Mouse (Mus musculus): Measurements from ENCODE around the gene Tril. TPM values are rescaled to one million over a fixed set of nuclear protein-coding genes. Genes with fewer than 3 reads are reported as not detected.
A peak's percentile ranks its signal among the peaks of the same experiment; 100 is the strongest.

The Tril gene
- 2.4 TPM in 2 replicates for total RNA-seq (2012; rRNA removed)

DNA sequence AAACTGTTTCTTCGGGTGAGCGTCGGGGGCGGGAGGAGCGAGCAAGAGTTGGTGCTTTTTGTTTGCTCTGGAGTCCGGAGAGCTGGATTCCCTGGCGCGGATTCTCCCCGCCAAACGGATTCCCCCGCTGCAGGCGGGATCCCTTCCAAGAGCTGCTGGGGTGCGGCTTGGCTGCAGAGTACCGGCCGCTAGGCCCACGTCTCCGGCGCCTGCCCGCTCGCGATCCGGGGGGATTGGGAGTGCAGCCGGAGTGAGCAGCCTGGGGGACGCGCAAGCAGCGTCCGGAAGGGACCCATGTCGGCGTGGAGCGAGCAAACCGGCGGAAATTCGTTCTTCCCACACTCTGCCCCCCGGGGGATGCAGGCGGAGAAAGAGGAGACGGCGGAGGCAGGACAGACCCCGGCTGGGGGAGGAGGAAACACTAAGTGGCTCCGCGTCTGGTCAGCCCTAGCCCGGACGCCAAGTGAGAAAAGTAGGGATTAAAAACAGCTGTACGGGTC, at the start of gene Tril:
Gene Tril (minus strand): TSS at position 345 of the 500 bp plus-strand sequence.
- no peak within 1 kb of the TSS for H3K27ac ChIP-seq (ENCODE audit: insufficient read depth, low read depth, low read length, poor library complexity, severe bottlenecking)
- H3K9me3 ChIP-seq (ENCODE audit: control insufficient read depth, insufficient read depth, low read depth, low read length): no peaks in the 10 kb centered on the region
- peak within 1 kb of the TSS; percentile 39; the same call in 1 of the 2 replicates for H3K9ac ChIP-seq (ENCODE audit: insufficient read depth, low read depth, low read length, poor library complexity, severe bottlenecking)
- no peak for DNase-seq (ENCODE audit: low read depth, low spot score)
- peaks cover 0 to 2% of the 10 kb centered on the region in 2 experiments; a peak in 1 of 4 replicates for H3K4me1 ChIP-seq (ENCODE audit: control insufficient read depth in 2 of 2, insufficient read depth in 2 of 2, low read length in 2 of 2, poor library complexity in 1 of 2)
- in situ Hi-C loops (cut with MboI; ENCODE audit: low sequenced_read_pairs in 2 of 2, unreplicated experiment in 2 of 2): no loop called here
- peak within 1 kb of the TSS; percentile 40 to 59 for H3K4me3 ChIP-seq (ENCODE audit: insufficient read depth in 1 of 2, low read depth in 1 of 2, low read length in 2 of 2, poor library complexity in 1 of 2, severe bottlenecking in 1 of 2)
- TF ChIP-seq CHD2 (IDR thresholded peaks at IDR 0.05; ENCODE audit: low read depth, low read length) (no peak), HCFC1 (IDR thresholded peaks at IDR 0.05; ENCODE audit: borderline replicate concordance, insufficient read depth, low read length) (no peak), ZNF384 (IDR thresholded peaks at IDR 0.05; ENCODE audit: low read depth, low read length) (no peak), MAFK (IDR thresholded peaks at IDR 0.05; ENCODE audit: insufficient read depth, low read depth, low read length) (no peak), ZC3H11A (IDR thresholded peaks at IDR 0.05; ENCODE audit: borderline replicate concordance, low read depth, low read length) (no peak)
- no peaks in the 10 kb centered on the region for H3K36me3 ChIP-seq (ENCODE audit: control insufficient read depth, insufficient read depth, low read length, poor library complexity, severe bottlenecking)

DNA sequence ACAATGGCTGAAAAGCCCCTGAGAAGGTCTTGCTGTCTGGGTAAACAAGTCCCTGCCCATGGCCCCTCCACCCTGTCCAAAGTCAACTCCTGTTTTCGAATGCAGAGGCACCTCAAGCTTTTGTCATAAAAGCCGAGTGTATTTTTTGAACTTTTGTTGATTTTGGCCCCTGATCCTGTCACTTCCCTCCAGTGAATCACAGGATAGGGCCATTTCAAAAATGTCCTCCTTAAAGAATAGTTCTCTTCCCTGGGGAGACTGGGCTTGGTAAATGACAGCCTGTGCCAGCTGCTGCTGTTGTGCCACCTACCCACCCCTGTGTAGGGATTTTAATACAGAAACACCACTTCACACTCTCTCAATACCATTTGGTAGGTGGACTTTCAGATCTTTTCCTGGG, 42.4 kb upstream of the Tril start:
- H3K4me3 ChIP-seq (ENCODE audit: insufficient read depth in 1 of 2, low read depth in 1 of 2, low read length in 2 of 2, poor library complexity in 1 of 2, severe bottlenecking in 1 of 2): no peak overlapping the region
- no peak overlapping the region for H3K27ac ChIP-seq (ENCODE audit: insufficient read depth, low read depth, low read length, poor library complexity, severe bottlenecking)
- in situ Hi-C loops (cut with MboI; ENCODE audit: low sequenced_read_pairs in 2 of 2, unreplicated experiment in 2 of 2): no loop called here
- TF ChIP-seq HCFC1 (IDR thresholded peaks at IDR 0.05; ENCODE audit: borderline replicate concordance, insufficient read depth, low read length) (no peak), ZC3H11A (IDR thresholded peaks at IDR 0.05; ENCODE audit: borderline replicate concordance, low read depth, low read length) (no peak), MAFK (IDR thresholded peaks at IDR 0.05; ENCODE audit: insufficient read depth, low read depth, low read length) (no peak), ZNF384 (IDR thresholded peaks at IDR 0.05; ENCODE audit: low read depth, low read length) (no peak), CHD2 (IDR thresholded peaks at IDR 0.05; ENCODE audit: low read depth, low read length) (no peak)
- H3K9me3 ChIP-seq (ENCODE audit: control insufficient read depth, insufficient read depth, low read depth, low read length): no peaks in the 10 kb centered on the region
- no peaks in the 10 kb centered on the region for H3K36me3 ChIP-seq (ENCODE audit: control insufficient read depth, insufficient read depth, low read length, poor library complexity, severe bottlenecking)
- no peak for DNase-seq (ENCODE audit: low read depth, low spot score)
- no peaks in the 10 kb centered on the region for H3K4me1 ChIP-seq (ENCODE audit: control insufficient read depth in 2 of 2, insufficient read depth in 2 of 2, low read length in 2 of 2, poor library complexity in 1 of 2)
- no peak overlapping the region for H3K9ac ChIP-seq (ENCODE audit: insufficient read depth, low read depth, low read length, poor library complexity, severe bottlenecking)

DNA sequence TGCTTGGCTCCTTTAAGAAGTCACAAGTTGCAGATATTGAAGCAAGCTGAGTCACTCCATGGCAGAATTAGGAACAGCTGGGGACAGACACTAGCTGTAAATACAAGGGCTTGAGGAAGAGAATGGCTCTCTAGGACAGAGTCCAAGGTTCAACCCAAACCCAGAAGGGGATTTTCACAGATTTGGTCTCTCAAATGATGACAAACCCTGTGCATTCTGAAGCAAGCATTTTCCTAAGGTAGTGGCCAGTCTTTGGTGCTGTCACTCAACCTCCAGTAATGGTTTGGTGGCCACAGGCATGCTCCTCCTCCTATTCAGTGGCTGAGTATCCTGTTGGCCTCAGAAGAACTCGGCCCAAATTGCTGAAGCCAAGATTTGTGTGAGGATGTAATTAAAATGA, 38.5 kb upstream of the Tril start:
- TF ChIP-seq ZC3H11A (IDR thresholded peaks at IDR 0.05; ENCODE audit: borderline replicate concordance, low read depth, low read length): no peak
- TF ChIP-seq MAFK (IDR thresholded peaks at IDR 0.05; ENCODE audit: insufficient read depth, low read depth, low read length): no peak
- no peak for TF ChIP-seq CHD2 (IDR thresholded peaks at IDR 0.05; ENCODE audit: low read depth, low read length)
- TF ChIP-seq HCFC1 (IDR thresholded peaks at IDR 0.05; ENCODE audit: borderline replicate concordance, insufficient read depth, low read length): no peak
- no peak for TF ChIP-seq ZNF384 (IDR thresholded peaks at IDR 0.05; ENCODE audit: low read depth, low read length)
- Histone ChIP-seq H3K27ac (ENCODE audit: insufficient read depth, low read depth, low read length, poor library complexity, severe bottlenecking) (no peak overlapping the region), H3K4me1 (ENCODE audit: control insufficient read depth in 2 of 2, insufficient read depth in 2 of 2, low read length in 2 of 2, poor library complexity in 1 of 2) (no peaks in the 10 kb centered on the region), H3K9ac (ENCODE audit: insufficient read depth, low read depth, low read length, poor library complexity, severe bottlenecking) (no peak overlapping the region), H3K4me3 (ENCODE audit: insufficient read depth in 1 of 2, low read depth in 1 of 2, low read length in 2 of 2, poor library complexity in 1 of 2, severe bottlenecking in 1 of 2) (no peak overlapping the region), H3K9me3 (ENCODE audit: control insufficient read depth, insufficient read depth, low read depth, low read length) (no peaks in the 10 kb centered on the region), H3K36me3 (ENCODE audit: control insufficient read depth, insufficient read depth, low read length, poor library complexity, severe bottlenecking) (no peaks in the 10 kb centered on the region)
- in situ Hi-C loops (cut with MboI; ENCODE audit: low sequenced_read_pairs in 2 of 2, unreplicated experiment in 2 of 2): no loop called here
- DNase-seq (ENCODE audit: low read depth, low spot score): no peak

DNA sequence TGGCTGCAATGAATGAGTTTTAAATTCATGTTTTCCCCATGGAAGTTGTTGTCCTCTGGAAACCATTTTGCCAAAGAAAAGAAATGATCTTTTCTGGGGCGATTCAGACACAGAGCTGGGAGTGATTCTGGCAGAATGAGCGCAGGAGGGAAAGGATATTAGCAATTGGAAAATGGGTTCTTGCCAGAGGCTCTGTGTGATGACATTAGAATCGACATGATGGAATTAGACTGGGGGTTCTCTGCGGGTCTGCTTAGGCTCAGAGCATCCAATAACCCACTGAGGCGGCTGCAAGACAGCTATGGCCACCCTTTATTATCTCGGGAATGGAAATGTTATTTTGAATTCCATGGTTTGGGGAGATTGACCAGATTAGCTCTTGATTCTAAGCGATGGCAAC, 37.2 kb upstream of the Tril start:
- H3K9ac ChIP-seq (ENCODE audit: insufficient read depth, low read depth, low read length, poor library complexity, severe bottlenecking): no peak overlapping the region
- H3K27ac ChIP-seq (ENCODE audit: insufficient read depth, low read depth, low read length, poor library complexity, severe bottlenecking): no peak overlapping the region
- H3K9me3 ChIP-seq (ENCODE audit: control insufficient read depth, insufficient read depth, low read depth, low read length): no peaks in the 10 kb centered on the region
- no peaks in the 10 kb centered on the region for H3K4me1 ChIP-seq (ENCODE audit: control insufficient read depth in 2 of 2, insufficient read depth in 2 of 2, low read length in 2 of 2, poor library complexity in 1 of 2)
- no peak for DNase-seq (ENCODE audit: low read depth, low spot score)
- no peak overlapping the region for H3K4me3 ChIP-seq (ENCODE audit: insufficient read depth in 1 of 2, low read depth in 1 of 2, low read length in 2 of 2, poor library complexity in 1 of 2, severe bottlenecking in 1 of 2)
- H3K36me3 ChIP-seq (ENCODE audit: control insufficient read depth, insufficient read depth, low read length, poor library complexity, severe bottlenecking): no peaks in the 10 kb centered on the region
- TF ChIP-seq MAFK (IDR thresholded peaks at IDR 0.05; ENCODE audit: insufficient read depth, low read depth, low read length): no peak
- TF ChIP-seq CHD2 (IDR thresholded peaks at IDR 0.05; ENCODE audit: low read depth, low read length): no peak
- in situ Hi-C loops (cut with MboI; ENCODE audit: low sequenced_read_pairs in 2 of 2, unreplicated experiment in 2 of 2): no loop called here

DNA sequence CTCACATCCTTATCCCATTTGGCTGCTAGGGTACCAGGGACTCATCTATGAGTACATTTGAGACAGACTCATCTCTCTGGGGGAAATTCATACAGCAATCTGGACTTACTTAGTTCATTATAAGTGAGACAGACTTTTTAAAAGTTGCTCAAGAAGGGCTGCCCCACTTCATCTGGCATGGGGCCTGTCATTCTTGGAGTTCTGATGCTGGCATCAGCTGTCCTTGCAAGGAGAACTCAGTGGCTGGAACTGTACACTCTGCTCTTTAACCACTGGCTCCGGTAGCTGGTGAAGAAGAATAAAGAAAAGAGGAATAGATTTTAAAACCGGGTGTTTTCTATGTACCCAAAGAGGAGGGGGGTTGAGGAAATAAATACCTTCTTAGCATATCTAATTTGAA, 36.1 kb upstream of the Tril start:
- Histone ChIP-seq H3K4me1 (ENCODE audit: control insufficient read depth in 2 of 2, insufficient read depth in 2 of 2, low read length in 2 of 2, poor library complexity in 1 of 2) (no peaks in the 10 kb centered on the region), H3K36me3 (ENCODE audit: control insufficient read depth, insufficient read depth, low read length, poor library complexity, severe bottlenecking) (no peaks in the 10 kb centered on the region), H3K27ac (ENCODE audit: insufficient read depth, low read depth, low read length, poor library complexity, severe bottlenecking) (no peak overlapping the region), H3K9ac (ENCODE audit: insufficient read depth, low read depth, low read length, poor library complexity, severe bottlenecking) (no peak overlapping the region), H3K4me3 (ENCODE audit: insufficient read depth in 1 of 2, low read depth in 1 of 2, low read length in 2 of 2, poor library complexity in 1 of 2, severe bottlenecking in 1 of 2) (no peak overlapping the region), H3K9me3 (ENCODE audit: control insufficient read depth, insufficient read depth, low read depth, low read length) (no peaks in the 10 kb centered on the region)
- no peak for DNase-seq (ENCODE audit: low read depth, low spot score)
- in situ Hi-C loops (cut with MboI; ENCODE audit: low sequenced_read_pairs in 2 of 2, unreplicated experiment in 2 of 2): no loop called here
- TF ChIP-seq HCFC1 (IDR thresholded peaks at IDR 0.05; ENCODE audit: borderline replicate concordance, insufficient read depth, low read length): no peak
- no peak for TF ChIP-seq CHD2 (IDR thresholded peaks at IDR 0.05; ENCODE audit: low read depth, low read length)
- no peak for TF ChIP-seq ZC3H11A (IDR thresholded peaks at IDR 0.05; ENCODE audit: borderline replicate concordance, low read depth, low read length)
- TF ChIP-seq ZNF384 (IDR thresholded peaks at IDR 0.05; ENCODE audit: low read depth, low read length): no peak
- no peak for TF ChIP-seq MAFK (IDR thresholded peaks at IDR 0.05; ENCODE audit: insufficient read depth, low read depth, low read length)

All from ES-E14 (cell line).